Mouse (Mus musculus) limb, embryonic 14.5 days (tissue): ENCODE data around the gene 4930470P17Rik. TPM values are rescaled to one million over a fixed set of nuclear protein-coding genes. Genes with fewer than 3 reads are reported as not detected.

Source experiments
- ATAC-seq: fragments of 200-750 bp; cut with Nextera tagmentation; 2 replicates; pipeline ENCODE4 v1.8.0; 2017; ENCODE audit warnings: low read depth, moderate number of reproducible peaks, moderate TSS enrichment; ENCODE audit not compliant: low FRiP score
- DNase-seq: peaks from one replicate; pipeline ENCODE4 v3.0.0-alpha.2; 2015; ENCODE audit warnings: low spot score
- H3K27ac ChIP-seq: fragments of 300-500 bp; sonication (generic); replicated peaks from 2 replicates; pipeline ENCODE4 v1.5.1; 2014; ENCODE audit warnings: low read depth, mild to moderate bottlenecking, low read length, moderate library complexity, mixed read lengths
- H3K27me3 ChIP-seq: fragments of 300-500 bp; sonication (generic); 2 replicates; pipeline ENCODE4 v1.6.1; 2014; ENCODE audit warnings: low read length, mixed read lengths; ENCODE audit not compliant: control insufficient read depth, insufficient read depth
- H3K36me3 ChIP-seq: fragments of 300-500 bp; sonication (generic); 2 replicates; pipeline ENCODE4 v1.6.1; 2014; ENCODE audit warnings: mild to moderate bottlenecking, low read length, moderate library complexity, mixed read lengths; ENCODE audit not compliant: control insufficient read depth, insufficient read depth
- H3K4me1 ChIP-seq: fragments of 300-500 bp; sonication (generic); 2 replicates; pipeline ENCODE4 v1.6.1; 2014; ENCODE audit warnings: antibody characterized with exemption, low read length, mixed read lengths; ENCODE audit not compliant: control insufficient read depth, insufficient read depth
- H3K4me2 ChIP-seq: fragments of 300-500 bp; sonication (generic); replicated peaks from 2 replicates; pipeline ENCODE4 v1.6.1; 2014; ENCODE audit warnings: low read depth, mild to moderate bottlenecking, low read length, moderate library complexity; ENCODE audit not compliant: severe bottlenecking
- H3K4me3 ChIP-seq: fragments of 300-500 bp; sonication (generic); replicated peaks from 2 replicates; pipeline ENCODE4 v1.5.1; 2014; ENCODE audit warnings: low read length
- H3K9ac ChIP-seq: fragments of 300-500 bp; sonication (generic); 2 replicates; pipeline ENCODE4 v1.6.1; 2014; ENCODE audit warnings: mild to moderate bottlenecking, low read depth, low read length, moderate library complexity; ENCODE audit not compliant: severe bottlenecking
- H3K9me3 ChIP-seq: fragments of 300-500 bp; sonication (generic); 2 replicates; pipeline ENCODE4 v1.6.1; 2016; ENCODE audit warnings: low read length; ENCODE audit not compliant: control insufficient read depth
- POLR2A ChIP-seq: fragments of 200-500 bp; IDR thresholded peaks from 2 replicates; pipeline ENCODE4 v1.8.0; 2012; ENCODE audit warnings: inconsistent platforms, mild to moderate bottlenecking, moderate library complexity, borderline replicate concordance; ENCODE audit not compliant: insufficient read depth, insufficient read length; ENCODE audit errors: extremely low read depth
- WGBS: fragments of 180-500 bp; shearing (Covaris S2); extraction: QIAGEN DNeasy Blood & Tissue Kit; methylation state at CpG from one replicate; pipeline ENCODE4 v1.1.7; 2014; 5-methylcytosine and 5-hydroxymethylcytosine counted together
- polyA plus RNA-seq, 2 experiments: library from polyadenylated mRNA; depleted of rRNA in 1 of 2; stranded (reverse) in 1 of 2; unstranded in 1 of 2; fragments of >200 nt; fragmentation: Nextera tagmentation in 1 of 2; extraction: Ambion mirVana in 1 of 2; gene quantifications; 2 replicates each; pipeline versions ENCODE4 v1.2.1 to v1.2.3; 2012 to 2014

4930470P17Rik gene
- polyA plus RNA-seq, 2 experiments, result not detected

- DNase-seq (no peak), ATAC-seq (no peak)
- Histone ChIP-seq H3K9ac (no peak overlapping the region), H3K27ac (no peak overlapping the region), H3K4me3 (no peak overlapping the region), H3K9me3 (no peaks in the 10 kb centered on the region), H3K4me1 (peaks cover 27% of the 10 kb centered on the region), H3K4me2 (no peak overlapping the region), H3K27me3 (no peaks in the 10 kb centered on the region), H3K36me3 (no peaks in the 10 kb centered on the region)
- no peak for TF ChIP-seq POLR2A
- WGBS, result 33% methylated on average over 7 of the region's 7 CpGs
Measured at GRCm38 (mm10) chr2:170552088-170552487, 49.7 kb downstream of the 4930470P17Rik start.

GRCm38 (mm10) chr2:170550240-170550639 is 51.6 kb downstream of the 4930470P17Rik start:
- H3K27ac ChIP-seq, result 0 out of 2 replicates have a peak overlapping the region, but pooled peaks have one; percentile 48
- H3K4me1 ChIP-seq, result peaks cover 27% of the 10 kb centered on the region
- no peaks in the 10 kb centered on the region for H3K9me3 ChIP-seq
- WGBS, result 6% methylated on average over 5 of the region's 5 CpGs
- no peaks in the 10 kb centered on the region for H3K36me3 ChIP-seq
- no peaks in the 10 kb centered on the region for H3K27me3 ChIP-seq
- H3K9ac ChIP-seq, result no peak overlapping the region
- H3K4me2 ChIP-seq, result no peak overlapping the region; the same call in 1 of the 2 replicates
- H3K4me3 ChIP-seq, result no peak overlapping the region
- peak; percentile 76; the same call in 1 of the 2 replicates for ATAC-seq
- no peak for TF ChIP-seq POLR2A
- DNase-seq, result peak; percentile 98

GRCm38 (mm10) chr2:170549146-170549545 is 52.7 kb downstream of the 4930470P17Rik start:
- no peak for TF ChIP-seq POLR2A
- Histone ChIP-seq H3K9me3 (no peaks in the 10 kb centered on the region), H3K27me3 (no peaks in the 10 kb centered on the region), H3K4me2 (no peak overlapping the region), H3K4me1 (peaks cover 27% of the 10 kb centered on the region), H3K4me3 (no peak overlapping the region), H3K36me3 (no peaks in the 10 kb centered on the region), H3K27ac (no peak overlapping the region), H3K9ac (no peak overlapping the region)
- no peak for ATAC-seq
- WGBS, result 58% methylated on average over 2 of the region's 2 CpGs
- no peak for DNase-seq

GRCm38 (mm10) chr2:170548046-170548445 is 53.8 kb downstream of the 4930470P17Rik start:
- Histone ChIP-seq H3K9ac (no peak overlapping the region), H3K4me2 (no peak overlapping the region), H3K27ac (no peak overlapping the region), H3K4me1 (peaks cover 27% of the 10 kb centered on the region), H3K9me3 (no peaks in the 10 kb centered on the region), H3K27me3 (no peaks in the 10 kb centered on the region), H3K36me3 (no peaks in the 10 kb centered on the region), H3K4me3 (no peak overlapping the region)
- no peak for TF ChIP-seq POLR2A
- WGBS, result 19% methylated on average over 4 of the region's 4 CpGs
- ATAC-seq, result no peak
- DNase-seq, result no peak

- 12% methylated on average over 6 of the region's 6 CpGs for WGBS
- Histone ChIP-seq H3K9me3 (no peaks in the 10 kb centered on the region), H3K4me2 (no peak overlapping the region), H3K27me3 (no peaks in the 10 kb centered on the region), H3K9ac (no peak overlapping the region), H3K36me3 (no peaks in the 10 kb centered on the region), H3K4me1 (peaks cover 27% of the 10 kb centered on the region), H3K4me3 (no peak overlapping the region), H3K27ac (no peak overlapping the region)
- DNase-seq, result no peak
- no peak for ATAC-seq
- no peak for TF ChIP-seq POLR2A
Measured at GRCm38 (mm10) chr2:170547526-170547925, 54.3 kb downstream of the 4930470P17Rik start.

GRCm38 (mm10) chr2:170545745-170546144 is 56.1 kb downstream of the 4930470P17Rik start:
- Histone ChIP-seq H3K4me2 (no peak overlapping the region), H3K4me3 (no peak overlapping the region), H3K9ac (no peak overlapping the region), H3K27me3 (no peaks in the 10 kb centered on the region), H3K27ac (no peak overlapping the region), H3K36me3 (no peaks in the 10 kb centered on the region), H3K4me1 (peaks cover 18% of the 10 kb centered on the region), H3K9me3 (no peaks in the 10 kb centered on the region)
- DNase-seq (no peak), ATAC-seq (no peak)
- WGBS, result 39% methylated on average over 4 of the region's 4 CpGs
- TF ChIP-seq POLR2A, result no peak
